Mouse (Mus musculus): ENCODE measurements at regions not wholly inside any gene's neighbourhood (a gene's known extent, or its start where the extent isn't known, plus 50 kb on each side); places are given as distances from the start of the nearest gene placed in this dataset.
A peak's percentile ranks its signal among the peaks of the same experiment; 100 is the strongest.

DNA sequence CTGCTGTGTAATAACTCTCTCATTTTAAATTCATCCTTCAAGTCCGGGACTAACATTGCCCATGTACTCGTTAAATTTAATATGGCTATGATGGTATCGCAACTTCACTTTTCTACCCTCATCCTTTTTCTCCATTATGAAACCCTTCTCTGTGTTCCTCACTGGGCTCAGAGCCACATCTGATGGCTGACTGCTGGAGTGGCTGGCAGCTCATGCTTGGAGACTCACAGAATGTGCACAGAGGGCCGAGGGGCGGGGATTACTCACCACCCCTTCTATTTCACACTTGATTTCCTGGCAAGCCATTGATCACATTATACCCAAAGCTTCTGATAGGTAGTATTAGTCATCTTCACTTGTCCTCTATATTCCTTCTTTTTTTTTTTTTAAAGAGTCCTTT lies 81.1 kb upstream of the Vwde start:
- peak in 1 of 2 experiments; percentile 15 for DNase-seq

DNA sequence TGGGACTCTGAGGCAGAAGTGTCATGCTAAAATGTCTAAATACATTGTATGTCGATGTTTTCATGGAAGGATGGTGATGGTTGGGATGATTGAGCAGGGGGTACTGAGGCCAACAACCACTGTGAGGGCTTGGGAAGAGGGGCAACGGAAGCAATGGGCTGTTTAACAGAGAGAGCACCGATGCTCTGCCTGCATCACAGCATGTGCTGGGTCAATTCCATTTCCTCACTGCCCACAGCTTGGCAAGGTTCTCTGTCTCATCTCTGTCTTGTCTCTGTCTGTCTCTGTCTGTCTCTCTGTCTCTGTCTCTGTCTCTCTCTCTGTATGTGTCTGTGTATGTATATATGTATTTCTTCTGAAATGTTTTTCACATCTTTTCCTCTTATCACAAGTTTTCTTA lies 73.4 kb upstream of the Vwde start:
- no peak for DNase-seq

- DNase-seq, result peak in 1 of 2 experiments; percentile 20
Observed at GRCm38 (mm10) chr6:13297110-13297509, 72.3 kb upstream of the Vwde start.

GRCm38 (mm10) chr6:13296041-13296440 lies 71.3 kb upstream of the Vwde start:
- DNase-seq, result peak in 1 of 2 experiments; percentile 12

- no peak for DNase-seq
Observed at GRCm38 (mm10) chr6:13294393-13294792, 69.6 kb upstream of the Vwde start.

DNA sequence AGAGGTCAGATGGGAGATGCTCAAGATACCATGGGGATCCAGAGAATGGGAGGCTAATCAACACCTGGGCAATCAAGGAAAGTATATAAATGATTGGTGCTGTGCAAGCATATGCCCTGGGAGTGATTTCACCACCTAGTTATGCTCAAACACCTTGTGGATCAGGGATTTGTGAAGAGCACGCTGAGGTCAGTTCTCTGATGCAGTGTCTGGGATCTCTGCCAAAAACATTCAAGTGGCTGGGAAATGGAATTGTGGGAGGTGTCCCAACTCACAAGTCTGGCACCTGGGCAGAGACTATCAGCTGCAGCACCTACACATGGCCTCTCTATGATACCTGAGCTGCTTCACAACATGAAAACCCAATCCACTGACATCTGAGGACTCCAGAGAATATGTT lies 63.7 kb upstream of the Vwde start:
- DNase-seq, result no peak

DNA sequence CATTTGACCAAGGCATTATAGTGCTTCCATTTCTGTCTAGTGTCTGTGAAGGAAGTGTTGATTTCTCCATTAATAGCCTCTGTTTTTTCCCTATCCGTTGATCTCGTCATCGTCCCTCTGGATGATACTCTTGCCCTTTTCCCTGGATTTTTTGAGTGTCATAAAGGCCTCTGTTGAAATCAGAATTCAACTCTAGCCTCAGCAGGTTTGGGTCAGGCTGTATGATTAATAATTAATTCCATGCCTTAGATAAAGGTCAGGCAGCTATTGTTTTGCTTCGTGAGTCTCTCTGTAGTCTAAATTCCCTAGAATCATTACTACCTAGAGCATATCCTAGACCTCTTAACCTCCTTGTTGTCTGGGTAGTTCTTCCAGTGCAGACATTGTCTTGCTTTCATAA lies 63.0 kb upstream of the Vwde start:
- DNase-seq, result no peak

GRCm38 (mm10) chr6:13286542-13287273 lies 61.9 kb upstream of the Vwde start:
- no peak for DNase-seq

GRCm38 (mm10) chr6:13280835-13281234 lies 56.1 kb upstream of the Vwde start:
- DNase-seq, result no peak
